Mouse (Mus musculus): ENCODE results near the gene Ift122. TPM values are rescaled to one million over a fixed set of nuclear protein-coding genes. Genes with fewer than 3 reads are reported as not detected.

Gene Ift122
- polyA plus RNA-seq, 2 experiments, result 17.9 to 21.2 TPM

- ATAC-seq (ENCODE audit: low FRiP score, low read depth), result no peak
- Histone ChIP-seq H3K4me2 (replicated peaks; ENCODE audit: low read depth, low read length, severe bottlenecking) (peak overlapping the region; percentile 88), H3K9ac (ENCODE audit: low read depth, low read length, severe bottlenecking) (peak overlapping the region; percentile 99), H3K9me3 (ENCODE audit: control insufficient read depth, low read length) (no peaks in the 10 kb centered on the region), H3K4me1 (ENCODE audit: control insufficient read depth, insufficient read depth, low read length) (peaks cover 12% of the 10 kb centered on the region), H3K27ac (replicated peaks; ENCODE audit: low read depth, low read length) (peak overlapping the region; percentile 98), H3K27me3 (ENCODE audit: control insufficient read depth, insufficient read depth, low read length) (no peaks in the 10 kb centered on the region), H3K36me3 (ENCODE audit: control insufficient read depth, insufficient read depth, low read length) (peaks cover 45% of the 10 kb centered on the region), H3K4me3 (replicated peaks; ENCODE audit: low read length) (peak overlapping the region; percentile 100)
- WGBS, result under 1% methylated on average over 22 of the region's 22 CpGs
- no peak for TF ChIP-seq POLR2A (IDR thresholded peaks at IDR 0.05; ENCODE audit: borderline replicate concordance, extremely low read depth, insufficient read depth, insufficient read length)
- DNase-seq (ENCODE audit: low spot score), result no peak
Measured at GRCm38 (mm10) chr6:115808196-115808487, 45.1 kb upstream of the Ift122 start.

GRCm38 (mm10) chr6:115808488-115809231 is 44.6 kb upstream of the Ift122 start, which contains the start of gene Rpl32:
Gene Rpl32, minus strand, starts transcription at chr6:115808747.
- peak; percentile 96; the same call in 1 of the 2 replicates for TF ChIP-seq POLR2A (IDR thresholded peaks at IDR 0.05; ENCODE audit: borderline replicate concordance, extremely low read depth, insufficient read depth, insufficient read length)
- H3K4me1 ChIP-seq (ENCODE audit: control insufficient read depth, insufficient read depth, low read length), result peaks cover 12% of the 10 kb centered on the region

GRCm38 (mm10) chr6:115811606-115812005 is 41.7 kb upstream of the Ift122 start:
- WGBS, result 64% methylated on average over 8 of the region's 8 CpGs
- no peak for ATAC-seq (ENCODE audit: low FRiP score, low read depth)

More at GRCm38 (mm10) chr6:115808488-115809231, 44.6 kb upstream of the Ift122 start, which contains the start of gene Rpl32:
- Histone ChIP-seq H3K4me3 (replicated peaks; ENCODE audit: low read length) (peak within 1 kb of the TSS; percentile 100), H3K4me2 (replicated peaks; ENCODE audit: low read depth, low read length, severe bottlenecking) (peak within 1 kb of the TSS; percentile 88), H3K9me3 (ENCODE audit: control insufficient read depth, low read length) (no peaks in the 10 kb centered on the region), H3K27me3 (ENCODE audit: control insufficient read depth, insufficient read depth, low read length) (no peaks in the 10 kb centered on the region), H3K27ac (replicated peaks; ENCODE audit: low read depth, low read length) (peak within 1 kb of the TSS; percentile 98), H3K36me3 (ENCODE audit: control insufficient read depth, insufficient read depth, low read length) (peaks cover 40% of the 10 kb centered on the region), H3K9ac (ENCODE audit: low read depth, low read length, severe bottlenecking) (peak within 1 kb of the TSS; percentile 99)
- ATAC-seq (ENCODE audit: low FRiP score, low read depth) (peak; percentile 89), DNase-seq (ENCODE audit: low spot score) (peak; percentile 94)
- under 1% methylated on average over 41 of the region's 47 CpGs for WGBS

GRCm38 (mm10) chr6:115814104-115814503 is 39.2 kb upstream of the Ift122 start:
- Histone ChIP-seq H3K27ac (replicated peaks; ENCODE audit: low read depth, low read length) (no peak overlapping the region), H3K27me3 (ENCODE audit: control insufficient read depth, insufficient read depth, low read length) (no peaks in the 10 kb centered on the region), H3K9ac (ENCODE audit: low read depth, low read length, severe bottlenecking) (no peak overlapping the region), H3K4me2 (replicated peaks; ENCODE audit: low read depth, low read length, severe bottlenecking) (no peak overlapping the region), H3K4me1 (ENCODE audit: control insufficient read depth, insufficient read depth, low read length) (no peaks in the 10 kb centered on the region), H3K36me3 (ENCODE audit: control insufficient read depth, insufficient read depth, low read length) (no peaks in the 10 kb centered on the region), H3K9me3 (ENCODE audit: control insufficient read depth, low read length) (no peaks in the 10 kb centered on the region), H3K4me3 (replicated peaks; ENCODE audit: low read length) (no peak overlapping the region)
- DNase-seq (ENCODE audit: low spot score) (peak; percentile 48), ATAC-seq (ENCODE audit: low FRiP score, low read depth) (no peak)
- TF ChIP-seq POLR2A (IDR thresholded peaks at IDR 0.05; ENCODE audit: borderline replicate concordance, extremely low read depth, insufficient read depth, insufficient read length), result no peak
- WGBS, result 32% methylated on average over 4 of the region's 4 CpGs

More at GRCm38 (mm10) chr6:115811606-115812005, 41.7 kb upstream of the Ift122 start:
- no peak for TF ChIP-seq POLR2A (IDR thresholded peaks at IDR 0.05; ENCODE audit: borderline replicate concordance, extremely low read depth, insufficient read depth, insufficient read length)
- Histone ChIP-seq H3K4me1 (ENCODE audit: control insufficient read depth, insufficient read depth, low read length) (peaks cover 9% of the 10 kb centered on the region), H3K4me3 (replicated peaks; ENCODE audit: low read length) (no peak overlapping the region), H3K9me3 (ENCODE audit: control insufficient read depth, low read length) (no peaks in the 10 kb centered on the region), H3K36me3 (ENCODE audit: control insufficient read depth, insufficient read depth, low read length) (peaks cover 10% of the 10 kb centered on the region), H3K4me2 (replicated peaks; ENCODE audit: low read depth, low read length, severe bottlenecking) (no peak overlapping the region), H3K27me3 (ENCODE audit: control insufficient read depth, insufficient read depth, low read length) (no peaks in the 10 kb centered on the region), H3K9ac (ENCODE audit: low read depth, low read length, severe bottlenecking) (no peak overlapping the region), H3K27ac (replicated peaks; ENCODE audit: low read depth, low read length) (no peak overlapping the region)
- no peak for DNase-seq (ENCODE audit: low spot score)

- no peak overlapping the region for H3K9ac ChIP-seq (ENCODE audit: low read depth, low read length, severe bottlenecking)
- H3K36me3 ChIP-seq (ENCODE audit: control insufficient read depth, insufficient read depth, low read length), result no peaks in the 10 kb centered on the region
- no peak overlapping the region for H3K4me2 ChIP-seq (replicated peaks; ENCODE audit: low read depth, low read length, severe bottlenecking)
- no peak overlapping the region for H3K27ac ChIP-seq (replicated peaks; ENCODE audit: low read depth, low read length)
- TF ChIP-seq POLR2A (IDR thresholded peaks at IDR 0.05; ENCODE audit: borderline replicate concordance, extremely low read depth, insufficient read depth, insufficient read length), result no peak
- H3K9me3 ChIP-seq (ENCODE audit: control insufficient read depth, low read length), result no peaks in the 10 kb centered on the region
- WGBS, result 78% methylated on average over 4 of the region's 4 CpGs
- ATAC-seq (ENCODE audit: low FRiP score, low read depth) (no peak), DNase-seq (ENCODE audit: low spot score) (no peak)
- no peak overlapping the region for H3K4me3 ChIP-seq (replicated peaks; ENCODE audit: low read length)
- H3K4me1 ChIP-seq (ENCODE audit: control insufficient read depth, insufficient read depth, low read length), result no peaks in the 10 kb centered on the region
- no peaks in the 10 kb centered on the region for H3K27me3 ChIP-seq (ENCODE audit: control insufficient read depth, insufficient read depth, low read length)
Measured at GRCm38 (mm10) chr6:115815041-115815440, 38.2 kb upstream of the Ift122 start.

Data from limb, embryonic 14.5 days (tissue).